Mouse (Mus musculus): Measurements from ENCODE around the gene Ghrl.

The Ghrl gene

DNA sequence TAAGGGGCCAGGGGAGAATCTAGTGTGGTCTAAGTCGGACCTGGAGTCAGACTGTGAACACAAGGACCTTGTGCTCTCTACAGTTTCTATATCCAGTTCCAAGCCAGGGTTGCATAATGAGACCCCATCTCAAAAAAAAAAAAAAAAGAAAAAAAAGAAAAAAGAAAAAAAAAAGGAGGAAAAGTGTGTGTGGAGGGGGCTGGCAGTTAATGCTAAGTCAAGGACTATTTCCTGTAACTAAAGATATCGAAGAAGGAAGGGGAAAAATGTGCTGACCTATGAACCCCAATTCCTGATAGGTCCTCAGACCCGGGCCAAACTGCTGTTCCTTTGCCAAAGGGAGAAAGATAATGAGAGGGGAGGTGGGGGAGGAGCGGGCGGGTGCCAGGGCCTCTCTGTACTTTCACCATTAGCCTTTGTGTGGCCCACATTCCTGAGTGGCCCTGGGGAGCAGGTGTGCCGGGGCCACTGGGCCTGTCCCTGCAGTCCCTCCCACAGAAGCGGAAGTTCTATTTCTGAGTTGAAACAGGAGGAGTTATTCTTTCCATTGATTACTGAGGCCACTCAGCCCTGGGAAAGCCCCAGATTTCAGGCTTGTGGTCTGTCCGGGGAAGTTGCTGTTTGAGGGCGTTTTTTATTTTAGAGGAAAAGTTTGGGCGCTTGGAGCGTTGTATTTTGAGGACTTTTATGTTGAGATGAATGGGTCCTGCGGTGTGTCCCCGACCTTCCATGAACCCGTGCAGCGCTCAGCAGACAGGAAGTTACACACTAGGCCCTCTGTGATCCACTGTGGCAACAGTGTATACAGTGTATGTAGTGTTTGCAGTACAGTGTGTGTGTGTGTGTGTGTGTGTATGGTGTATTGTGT lies 51.2 kb downstream of the Ghrl start:
- DNase-seq (ENCODE audit: low spot score): peak; percentile 79

DNA sequence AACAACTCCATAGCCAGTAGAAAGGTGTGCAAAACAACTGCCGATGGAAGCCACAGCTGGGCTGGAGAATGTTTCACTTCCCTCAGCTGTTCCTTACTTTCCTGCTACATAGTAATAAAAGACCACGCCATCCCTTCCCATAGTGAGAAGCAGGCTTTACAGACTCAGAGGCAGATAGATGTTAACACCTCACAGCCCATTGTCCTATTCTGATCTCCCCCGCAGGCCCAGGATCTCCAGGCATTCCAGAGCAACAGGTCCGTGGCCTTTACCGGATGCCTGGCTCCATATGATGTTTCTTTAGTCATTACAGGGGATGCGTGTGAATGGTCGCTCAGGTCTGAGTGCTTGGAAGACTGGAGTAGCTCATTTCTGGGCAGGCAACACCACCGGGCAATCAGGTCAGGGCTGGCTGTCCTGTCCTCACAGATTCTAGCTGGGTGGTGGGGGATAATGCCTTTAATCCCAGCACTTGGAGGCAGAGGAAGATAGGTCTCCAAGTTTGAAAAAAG lies 52.0 kb downstream of the Ghrl start:
- DNase-seq (ENCODE audit: low spot score): no peak
